Mouse (Mus musculus): Measurements from ENCODE around the gene Gm15557.

DNA sequence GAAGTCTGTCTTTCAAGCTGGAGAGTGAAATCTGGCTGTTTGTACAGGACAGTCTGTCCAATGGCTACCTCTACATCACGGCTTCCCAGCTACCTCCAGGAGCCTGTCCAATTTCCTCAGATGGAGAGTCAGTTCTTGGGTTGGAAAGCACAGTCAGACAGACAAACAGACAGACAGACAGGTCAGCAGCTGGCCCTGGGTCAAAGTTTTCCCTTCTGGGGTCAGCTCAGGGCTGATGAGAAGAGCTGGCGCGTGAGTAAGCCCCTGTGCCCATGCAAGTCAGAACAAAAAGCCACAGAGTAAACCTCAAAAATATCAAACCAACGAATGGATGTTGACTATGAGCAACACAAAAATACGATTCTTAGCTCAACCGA lies 36.9 kb upstream of the Gm15557 start:
- TF ChIP-seq POLR2A (IDR thresholded peaks at IDR 0.05; ENCODE audit: low read depth, low read length): no peak
- no peak for TF ChIP-seq CTCF (IDR thresholded peaks at IDR 0.05; ENCODE audit: extremely low read depth, insufficient read length, insufficient replicate concordance, low read depth, low read length)
